Mouse (Mus musculus) midbrain, embryonic 10.5 days (tissue): ENCODE results near the gene Ranbp9. TPM values are rescaled to one million over a fixed set of nuclear protein-coding genes. Genes with fewer than 3 reads are reported as not detected.

Experiments
- DNase-seq: peaks from one replicate; pipeline ENCODE4 v3.0.0-alpha.2; 2017; ENCODE audit warnings: low spot score
- H3K27ac ChIP-seq: fragments of 300-500 bp; sonication (generic); replicated peaks from 2 replicates; pipeline ENCODE4 v1.5.1; 2016; ENCODE audit warnings: mild to moderate bottlenecking
- H3K27me3 ChIP-seq: fragments of 300-500 bp; sonication (generic); 2 replicates; pipeline ENCODE4 v1.6.1; 2016; ENCODE audit warnings: low read depth, mild to moderate bottlenecking; ENCODE audit not compliant: poor library complexity, severe bottlenecking
- H3K36me3 ChIP-seq: fragments of 300-500 bp; sonication (generic); 2 replicates; pipeline ENCODE4 v1.6.1; 2016; ENCODE audit warnings: mild to moderate bottlenecking, moderate library complexity
- H3K4me1 ChIP-seq: fragments of 300-500 bp; sonication (generic); 2 replicates; pipeline ENCODE4 v1.6.1; 2016
- H3K4me3 ChIP-seq: fragments of 300-500 bp; sonication (generic); 2 replicates; pipeline ENCODE4 v1.5.1; 2016; ENCODE audit warnings: mild to moderate bottlenecking, moderate library complexity
- H3K9me3 ChIP-seq: fragments of 300-500 bp; sonication (generic); replicated peaks from 2 replicates; pipeline ENCODE4 v1.6.1; 2016; ENCODE audit warnings: mild to moderate bottlenecking
- WGBS: fragments of 180-500 bp; shearing (Covaris S2); methylation state at CpG from one replicate; pipeline ENCODE4 v1.1.7; 2016; 5-methylcytosine and 5-hydroxymethylcytosine counted together
- polyA plus RNA-seq: library from polyadenylated mRNA; unstranded; fragments of >200 nt; fragmentation: Nextera tagmentation; extraction: Ambion mirVana; gene quantifications from 2 replicates; pipeline ENCODE4 v1.2.1, GENCODE M21; 2016

Gene Ranbp9
- polyA plus RNA-seq, 1 experiment from 2014 or later = 7.7 TPM

GRCm38 (mm10) chr13:43486501-43487213 lies 5.6 kb upstream of the Ranbp9 start:
- Histone ChIP-seq H3K4me3 (no peak overlapping the region), H3K9me3 (no peaks in the 10 kb centered on the region), H3K27ac (no peak overlapping the region), H3K4me1 (peaks cover 11% of the 10 kb centered on the region), H3K36me3 (no peaks in the 10 kb centered on the region), H3K27me3 (peaks cover 4% of the 10 kb centered on the region; the same call in 1 of the 2 replicates)
- 76% methylated on average over 12 of the region's 12 CpGs for WGBS
- DNase-seq = no peak

- Histone ChIP-seq H3K4me1 (peaks cover 12% of the 10 kb centered on the region), H3K27me3 (peaks cover 4% of the 10 kb centered on the region; the same call in 1 of the 2 replicates), H3K9me3 (no peaks in the 10 kb centered on the region), H3K4me3 (no peak overlapping the region), H3K27ac (no peak overlapping the region), H3K36me3 (no peaks in the 10 kb centered on the region)
- DNase-seq = no peak
- 97% methylated on average over 5 of the region's 5 CpGs for WGBS
These were observed 4.3 kb upstream of the Ranbp9 start for GRCm38 (mm10) chr13:43485278-43485976.

- Histone ChIP-seq H3K36me3 (no peaks in the 10 kb centered on the region), H3K27ac (no peak overlapping the region), H3K9me3 (no peaks in the 10 kb centered on the region), H3K4me1 (peaks cover 30% of the 10 kb centered on the region), H3K4me3 (no peak overlapping the region), H3K27me3 (peaks cover 4% of the 10 kb centered on the region; the same call in 1 of the 2 replicates)
- WGBS = 94% methylated on average over 9 of the region's 9 CpGs
- no peak for DNase-seq
These were observed 1.7 kb upstream of the Ranbp9 start for GRCm38 (mm10) chr13:43482782-43483181.

GRCm38 (mm10) chr13:43481859-43482245 lies 770 bp upstream of the Ranbp9 start:
- Histone ChIP-seq H3K9me3 (no peaks in the 10 kb centered on the region), H3K27ac (peak overlapping the region; percentile 98), H3K27me3 (peaks cover 4% of the 10 kb centered on the region; the same call in 1 of the 2 replicates), H3K36me3 (no peaks in the 10 kb centered on the region), H3K4me3 (peak overlapping the region; percentile 78), H3K4me1 (peaks cover 36% of the 10 kb centered on the region)
- WGBS = 48% methylated on average over 6 of the region's 6 CpGs
- DNase-seq = no peak

- 15% methylated on average over 67 of the region's 67 CpGs for WGBS
- no peak for DNase-seq
These were observed 506 bp downstream of the Ranbp9 start for GRCm38 (mm10) chr13:43480595-43480956.

GRCm38 (mm10) chr13:43479767-43480571 lies 1.1 kb downstream of the Ranbp9 start:
- WGBS = under 1% methylated on average over 36 of the region's 36 CpGs

More at GRCm38 (mm10) chr13:43480595-43480956, 506 bp downstream of the Ranbp9 start:
- no peaks in the 10 kb centered on the region for H3K36me3 ChIP-seq
- no peaks in the 10 kb centered on the region for H3K9me3 ChIP-seq
- peaks cover 4% of the 10 kb centered on the region; the same call in 1 of the 2 replicates for H3K27me3 ChIP-seq
- peak overlapping the region; percentile 98 for H3K27ac ChIP-seq
- H3K4me1 ChIP-seq = peaks cover 34% of the 10 kb centered on the region
- H3K4me3 ChIP-seq = peak overlapping the region; percentile 78

GRCm38 (mm10) chr13:43479024-43479705 lies 1.9 kb downstream of the Ranbp9 start:
- Histone ChIP-seq H3K27me3 (peaks cover 4% of the 10 kb centered on the region; the same call in 1 of the 2 replicates), H3K9me3 (no peaks in the 10 kb centered on the region), H3K27ac (peak overlapping the region; percentile 98), H3K4me3 (peak overlapping the region; percentile 78), H3K36me3 (no peaks in the 10 kb centered on the region), H3K4me1 (peaks cover 38% of the 10 kb centered on the region)
- no peak for DNase-seq
- WGBS = 19% methylated on average over 6 of the region's 6 CpGs

More at GRCm38 (mm10) chr13:43479767-43480571, 1.1 kb downstream of the Ranbp9 start:
- Histone ChIP-seq H3K27ac (peak overlapping the region; percentile 98), H3K36me3 (no peaks in the 10 kb centered on the region), H3K9me3 (no peaks in the 10 kb centered on the region), H3K4me3 (peak overlapping the region; percentile 78), H3K27me3 (peaks cover 4% of the 10 kb centered on the region; the same call in 1 of the 2 replicates), H3K4me1 (peaks cover 34% of the 10 kb centered on the region)
- DNase-seq = peak; percentile 67

GRCm38 (mm10) chr13:43478586-43478985 lies 2.5 kb downstream of the Ranbp9 start:
- Histone ChIP-seq H3K4me1 (peaks cover 38% of the 10 kb centered on the region), H3K36me3 (no peaks in the 10 kb centered on the region), H3K27me3 (peaks cover 4% of the 10 kb centered on the region; the same call in 1 of the 2 replicates), H3K27ac (peak overlapping the region; percentile 98; the same call in 1 of the 2 replicates), H3K9me3 (no peaks in the 10 kb centered on the region), H3K4me3 (peak overlapping the region; percentile 78)
- DNase-seq = no peak
- WGBS = 49% methylated on average over 8 of the region's 8 CpGs

- DNase-seq = no peak
- Histone ChIP-seq H3K9me3 (no peaks in the 10 kb centered on the region), H3K27ac (no peak overlapping the region), H3K4me1 (peaks cover 37% of the 10 kb centered on the region), H3K27me3 (peaks cover 3% of the 10 kb centered on the region; the same call in 1 of the 2 replicates), H3K36me3 (no peaks in the 10 kb centered on the region), H3K4me3 (no peak overlapping the region)
- 94% methylated on average over 3 of the region's 3 CpGs for WGBS
These were observed 3.9 kb downstream of the Ranbp9 start for GRCm38 (mm10) chr13:43477098-43477697.

- Histone ChIP-seq H3K36me3 (no peaks in the 10 kb centered on the region; the same call in 1 of the 2 replicates), H3K4me1 (peaks cover 30% of the 10 kb centered on the region), H3K9me3 (no peaks in the 10 kb centered on the region), H3K4me3 (no peak overlapping the region), H3K27me3 (no peaks in the 10 kb centered on the region), H3K27ac (no peak overlapping the region)
- DNase-seq = no peak
- 92% methylated on average over 7 of the region's 7 CpGs for WGBS
These were observed 4.9 kb downstream of the Ranbp9 start for GRCm38 (mm10) chr13:43476226-43476625.

GRCm38 (mm10) chr13:43474722-43475121 lies 6.4 kb downstream of the Ranbp9 start:
- H3K9me3 ChIP-seq = no peaks in the 10 kb centered on the region; the same call in 1 of the 2 replicates
- peaks cover 30% of the 10 kb centered on the region for H3K4me1 ChIP-seq
- no peak for DNase-seq
- H3K27ac ChIP-seq = no peak overlapping the region
- H3K27me3 ChIP-seq = no peaks in the 10 kb centered on the region
- peaks cover 13% of the 10 kb centered on the region for H3K36me3 ChIP-seq
- 86% methylated on average over 5 of the region's 5 CpGs for WGBS
- H3K4me3 ChIP-seq = no peak overlapping the region
